Mouse (Mus musculus) neutrophil, adult 65 days (primary cell): ENCODE data around the gene Gm11559. TPM values are rescaled to one million over a fixed set of nuclear protein-coding genes. Genes with fewer than 3 reads are reported as not detected.

Source experiments
- total RNA-seq: library from RNA; stranded (reverse); gene quantifications from 2 replicates; pipeline ENCODE4 v1.2.4, GENCODE M21; 2023

Gene Gm11559
- not detected in 2 replicates for total RNA-seq

DNA sequence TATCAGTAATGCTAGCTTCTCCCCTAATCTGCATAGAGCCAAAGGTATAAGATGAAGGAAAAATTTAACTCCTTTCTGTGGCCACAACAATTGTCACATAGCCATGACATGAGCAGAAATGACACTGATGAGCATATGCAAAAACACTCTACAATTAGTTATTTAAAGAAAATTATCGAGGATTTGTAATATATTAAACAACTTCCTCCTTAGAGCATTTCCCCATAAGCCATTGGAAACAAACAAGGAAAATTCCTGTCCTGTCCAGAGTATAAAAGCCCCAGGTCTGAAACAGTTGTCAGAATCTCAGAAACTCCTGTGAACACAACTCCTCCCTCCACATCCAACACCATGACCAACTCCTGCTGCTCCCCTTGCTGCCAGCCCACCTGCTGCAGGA, at the start of gene Gm11559:
TSS of gene Gm11559 (plus strand) at position 301 of the 400 bp plus-strand sequence.

DNA sequence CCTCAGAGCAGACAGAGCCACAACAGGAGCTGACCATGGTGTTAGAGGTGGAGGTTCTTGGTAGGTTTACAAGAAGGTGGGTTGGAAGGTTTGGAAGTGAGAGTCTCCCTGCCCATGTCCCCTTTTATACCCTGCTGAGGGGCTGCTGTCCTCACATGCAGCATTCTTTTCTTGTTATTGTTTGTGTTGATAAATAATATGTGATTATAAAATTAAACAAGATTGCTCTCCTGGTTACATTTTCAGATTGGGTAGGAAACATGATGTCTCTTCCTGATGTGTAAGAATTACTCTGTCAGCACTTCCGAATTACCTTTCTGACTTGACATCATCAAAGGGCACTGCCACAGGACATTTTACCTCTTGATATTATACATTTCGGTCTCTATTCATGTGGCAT, 48.7 kb upstream of the Gm11559 start, which contains the start of gene Gm11564:
TSS of gene Gm11564 (minus strand) at position 101 of the 400 bp plus-strand sequence.

DNA sequence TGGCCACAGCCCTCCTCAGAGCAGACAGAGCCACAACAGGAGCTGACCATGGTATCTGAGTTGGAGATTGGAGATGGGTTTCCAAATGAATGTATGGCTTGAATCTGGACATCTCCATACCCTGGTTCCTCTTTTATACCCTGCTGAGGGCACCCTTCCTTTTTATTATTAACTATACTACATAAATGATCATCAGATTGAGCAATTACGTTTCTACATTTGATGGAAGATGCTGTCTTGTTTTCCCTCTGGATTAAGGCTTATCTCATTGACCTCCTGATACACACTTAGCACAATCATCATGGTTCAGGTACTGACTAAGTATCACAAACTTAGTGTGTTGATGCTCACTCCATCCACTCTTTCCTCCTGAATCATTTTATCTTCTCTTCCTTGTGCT, 26.3 kb upstream of the Gm11559 start, which contains the start of gene 2300003K06Rik:
TSS of gene 2300003K06Rik (minus strand) at position 101 of the 400 bp plus-strand sequence.

DNA sequence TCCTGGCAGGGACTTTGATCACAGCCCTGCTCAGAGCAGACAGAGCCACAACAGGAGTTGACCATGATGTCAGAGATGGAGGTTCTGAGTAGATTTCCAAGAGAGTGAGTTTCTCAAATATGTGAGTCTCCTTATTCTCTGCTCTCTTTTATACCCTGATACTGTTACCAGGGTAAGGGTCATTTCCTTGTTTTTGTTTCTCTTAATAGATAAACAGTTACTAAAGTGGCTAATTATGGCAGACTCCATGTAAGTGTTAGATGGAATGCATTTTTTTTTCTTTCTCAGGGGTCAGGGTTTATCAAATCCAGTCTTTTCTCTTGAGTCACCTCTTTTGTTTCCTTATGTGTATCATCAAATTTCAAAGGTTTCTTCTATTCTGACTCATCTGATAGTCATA, 12.8 kb upstream of the Gm11559 start, which contains the start of gene Krtap4-16:
TSS of gene Krtap4-16 (minus strand) at position 101 of the 400 bp plus-strand sequence.

DNA sequence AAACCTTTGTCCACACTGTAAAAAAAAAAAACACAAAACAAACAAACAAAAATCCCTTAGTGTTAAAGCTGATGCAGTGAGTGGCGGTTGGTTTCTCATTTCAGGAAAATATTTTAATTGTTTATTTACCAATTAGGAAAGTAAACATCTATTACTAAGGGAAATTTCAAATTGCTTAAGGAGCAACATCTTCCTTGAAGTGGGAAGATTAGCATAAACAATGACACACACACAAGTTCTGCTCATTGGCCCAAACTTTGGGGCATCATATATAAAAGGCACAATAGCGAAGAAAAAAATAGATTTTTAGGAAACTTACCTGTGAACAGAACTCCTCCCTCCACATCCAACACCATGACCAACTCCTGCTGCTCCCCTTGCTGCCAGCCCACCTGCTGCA, 6.7 kb upstream of the Gm11559 start, which contains the start of gene Gm11568:
TSS of gene Gm11568 (plus strand) at position 301 of the 400 bp plus-strand sequence.

DNA sequence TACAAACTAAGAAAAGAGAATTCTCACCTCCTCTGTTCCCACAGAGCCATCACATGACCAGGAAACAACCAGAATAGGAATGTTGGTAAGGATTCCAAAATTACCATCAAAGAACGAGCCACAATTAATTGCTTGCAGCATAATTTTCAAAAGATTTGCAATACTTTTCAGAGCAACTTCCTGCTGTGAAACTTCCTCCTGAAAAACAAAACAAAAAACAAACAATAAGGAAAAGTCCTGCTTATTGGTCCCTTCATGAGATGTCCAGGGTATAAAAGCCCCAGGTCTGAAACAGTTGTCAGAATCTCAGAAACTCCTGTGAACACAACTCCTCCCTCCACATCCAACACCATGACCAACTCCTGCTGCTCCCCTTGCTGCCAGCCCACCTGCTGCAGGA, 8.8 kb downstream of the Gm11559 start, which contains the start of gene Krtap9-1:
TSS of gene Krtap9-1 (plus strand) at position 301 of the 400 bp plus-strand sequence.

DNA sequence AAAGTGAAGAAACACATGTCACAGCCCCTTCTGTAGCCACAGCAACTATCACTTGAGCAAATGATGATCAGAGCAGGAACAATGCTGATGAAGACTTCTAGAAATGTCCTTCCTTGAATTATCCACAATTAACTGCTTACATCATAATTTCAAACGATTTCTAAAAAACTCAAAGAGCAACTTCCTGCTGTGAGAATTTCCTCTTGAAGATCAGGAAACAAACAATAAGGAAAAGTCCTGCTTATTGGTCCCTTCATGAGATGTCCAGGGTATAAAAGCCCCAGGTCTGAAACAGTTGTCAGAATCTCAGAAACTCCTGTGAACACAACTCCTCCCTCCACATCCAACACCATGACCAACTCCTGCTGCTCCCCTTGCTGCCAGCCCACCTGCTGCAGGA, 14.6 kb downstream of the Gm11559 start, which contains the start of gene Gm11567:
TSS of gene Gm11567 (plus strand) at position 301 of the 400 bp plus-strand sequence.

DNA sequence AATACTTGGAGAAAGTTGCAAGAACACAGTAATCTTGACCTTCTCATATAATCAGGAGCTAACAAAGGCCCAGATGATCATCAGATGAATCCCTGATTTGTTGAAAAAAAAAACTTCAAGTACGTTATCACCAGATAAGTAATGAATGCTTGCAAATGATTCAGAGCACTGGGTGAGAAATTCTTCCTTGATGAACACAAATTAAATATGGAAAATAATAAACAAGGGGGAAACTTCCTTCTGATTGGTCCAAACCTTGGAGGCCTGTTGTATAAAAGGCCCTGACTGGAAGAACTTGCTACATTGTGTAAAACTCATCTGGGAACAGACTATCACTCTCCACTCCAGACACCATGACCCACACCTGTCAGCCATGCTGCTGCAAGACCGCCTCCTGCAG, 43.3 kb downstream of the Gm11559 start, which contains the start of gene Krtap31-1:
TSS of gene Krtap31-1 (plus strand) at position 301 of the 400 bp plus-strand sequence.

DNA sequence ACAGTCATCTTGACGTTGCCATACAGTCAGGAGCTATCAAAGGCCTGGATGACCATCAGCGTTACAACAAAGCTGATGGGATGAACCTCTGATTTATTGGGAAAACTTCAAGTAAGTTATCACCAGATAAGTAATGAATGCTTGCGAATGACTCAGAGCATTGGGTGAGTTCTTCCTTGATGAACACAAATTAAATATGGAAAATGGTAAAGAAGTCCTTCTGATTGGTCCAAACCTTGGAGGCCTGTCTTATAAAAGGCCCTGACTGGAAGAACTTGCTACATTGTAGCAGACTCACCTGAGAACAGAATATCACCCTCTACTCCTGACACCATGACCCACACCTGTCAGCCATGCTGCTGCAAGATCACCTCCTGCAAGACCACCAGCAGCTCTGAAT, 50.2 kb downstream of the Gm11559 start, which contains the start of gene Gm11565:
TSS of gene Gm11565 (plus strand) at position 301 of the 400 bp plus-strand sequence.

Other genes with a start within 250 kb of the Gm11559 start
- not detected in 2 replicates for gene Krtap2-4, start 249.6 kb upstream of the Gm11559 start, total RNA-seq
- not detected in 2 replicates for gene Gm11562, start 244.0 kb upstream of the Gm11559 start, total RNA-seq
- gene Krtap4-1, start 236.2 kb upstream of the Gm11559 start, total RNA-seq, result not detected in 2 replicates
- not detected in 2 replicates for gene Krtap4-2, start 229.4 kb upstream of the Gm11559 start, total RNA-seq
- not detected in 2 replicates for gene Krtap4-7, start 220.4 kb upstream of the Gm11559 start, total RNA-seq
- not detected in 2 replicates for gene Gm11555, start 214.2 kb upstream of the Gm11559 start, total RNA-seq
- not detected in 2 replicates for gene Gm11563, start 205.5 kb upstream of the Gm11559 start, total RNA-seq
- not detected in 2 replicates for gene Krtap4-6, start 198.5 kb upstream of the Gm11559 start, total RNA-seq
- not detected in 2 replicates for gene Gm14190, start 173.7 kb upstream of the Gm11559 start, total RNA-seq
- not detected in 2 replicates for gene Gm14180, start 130.2 kb upstream of the Gm11559 start, total RNA-seq
- gene Gm11595, start 91.6 kb upstream of the Gm11559 start, total RNA-seq, result not detected in 2 replicates
- not detected in 2 replicates for gene Krtap4-8, start 83.8 kb upstream of the Gm11559 start, total RNA-seq
- gene Krtap4-9, start 79.3 kb upstream of the Gm11559 start, total RNA-seq, result not detected in 2 replicates
- not detected in 2 replicates for gene Gm11596, start 71.0 kb upstream of the Gm11559 start, total RNA-seq
- not detected in 2 replicates for gene Gm11569, start 65.5 kb upstream of the Gm11559 start, total RNA-seq
- not detected in 2 replicates for gene Gm11554, start 60.0 kb upstream of the Gm11559 start, total RNA-seq
- not detected in 2 replicates for gene Krtap4-13, start 54.6 kb upstream of the Gm11559 start, total RNA-seq
- gene Gm11564, start 48.8 kb upstream of the Gm11559 start, total RNA-seq, result not detected in 2 replicates
- not detected in 2 replicates for gene 2300003K06Rik, start 26.4 kb upstream of the Gm11559 start, total RNA-seq
- not detected in 2 replicates for gene Krtap4-16, start 12.9 kb upstream of the Gm11559 start, total RNA-seq
- not detected in 2 replicates for gene Gm11568, start 6.6 kb upstream of the Gm11559 start, total RNA-seq
- not detected in 2 replicates for gene Krtap9-1, start 8.9 kb downstream of the Gm11559 start, total RNA-seq
- not detected in 2 replicates for gene Gm11567, start 14.7 kb downstream of the Gm11559 start, total RNA-seq
- not detected in 2 replicates for gene Krtap31-1, start 43.4 kb downstream of the Gm11559 start, total RNA-seq
- gene Gm11565, start 50.3 kb downstream of the Gm11559 start, total RNA-seq, result not detected in 2 replicates
- gene Krtap31-2, start 71.8 kb downstream of the Gm11559 start, total RNA-seq, result not detected in 2 replicates
- gene Krtap9-5, start 84.0 kb downstream of the Gm11559 start, total RNA-seq, result not detected in 2 replicates
- not detected in 2 replicates for gene Krtap29-1, start 114.6 kb downstream of the Gm11559 start, total RNA-seq
- not detected in 2 replicates for gene Krtap16-1, start 122.1 kb downstream of the Gm11559 start, total RNA-seq
- gene Krtap17-1, start 129.5 kb downstream of the Gm11559 start, total RNA-seq, result not detected in 2 replicates
- gene Krt33a, start 151.7 kb downstream of the Gm11559 start, total RNA-seq, result not detected in 2 replicates
- not detected in 2 replicates for gene Krt33b, start 165.4 kb downstream of the Gm11559 start, total RNA-seq
- gene Krt34, start 177.1 kb downstream of the Gm11559 start, total RNA-seq, result not detected in 2 replicates
- not detected in 2 replicates for gene Krt31, start 186.1 kb downstream of the Gm11559 start, total RNA-seq
- gene Krt32, start 223.8 kb downstream of the Gm11559 start, total RNA-seq, result not detected in 2 replicates
- gene Krt35, start 231.8 kb downstream of the Gm11559 start, total RNA-seq, result not detected in 2 replicates
- not detected in 2 replicates for gene Krt36, start 241.2 kb downstream of the Gm11559 start, total RNA-seq